In the genomic region with DNA sequence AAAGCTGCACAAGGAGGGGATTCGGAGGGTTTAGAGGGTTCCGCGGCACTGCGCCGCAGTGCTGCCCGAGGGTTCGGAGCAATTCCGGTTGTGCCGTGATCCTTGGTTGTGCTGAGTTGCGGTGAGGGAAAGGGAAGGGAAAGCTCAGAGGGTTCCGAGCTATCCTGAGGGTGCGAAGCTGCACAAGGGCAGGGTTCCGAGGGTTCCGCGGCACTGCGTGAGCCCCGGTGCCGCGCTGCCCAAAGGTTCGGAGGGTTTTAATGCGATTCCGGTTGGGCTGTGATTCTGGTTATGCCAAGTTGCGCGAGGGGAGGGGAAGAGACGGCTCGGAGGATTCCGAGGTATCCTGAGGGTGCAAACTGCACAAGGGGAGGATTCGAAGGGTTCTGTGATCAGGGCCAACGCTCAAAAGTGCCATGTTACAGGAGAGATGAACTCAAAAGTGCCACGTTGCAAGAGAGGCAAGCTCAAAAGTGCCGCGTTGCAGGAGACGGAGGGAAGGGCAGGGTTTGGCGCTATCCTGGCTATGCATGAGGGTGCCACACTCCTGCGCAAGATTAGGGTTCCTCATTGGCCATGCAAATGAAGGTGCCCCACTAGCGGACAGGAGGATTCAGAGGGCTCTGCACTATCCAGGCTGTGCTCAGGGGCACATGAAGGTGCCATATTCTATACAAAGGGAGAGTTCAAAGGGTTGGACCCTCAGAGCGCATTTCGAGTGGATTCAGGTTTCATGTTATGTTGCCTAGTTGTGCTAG, we compare ENCODE assay signal across 8 mouse cellular contexts. TPM values are rescaled to one million over a fixed set of nuclear protein-coding genes. Genes with fewer than 3 reads are reported as not detected.
DNase-seq lines count a peak whose midpoint lies in the region; ATAC-seq and TF ChIP-seq lines count a peak whose summit lies in the region.

No protein-coding gene starts in this region.

- peak overlapping the region; percentile 66 for H3K9ac ChIP-seq in intestine, embryonic 15.5 days
- peak overlapping the region; percentile 29; the same call in 1 of the 2 replicates for H3K9ac ChIP-seq in midbrain, embryonic 15.5 days

- peak overlapping the region; percentile 56 for H3K4me2 ChIP-seq in intestine, embryonic 15.5 days (replicated peaks)
- peak overlapping the region; percentile 57 for H3K4me2 ChIP-seq in midbrain, embryonic 15.5 days

- no peaks in the 10 kb centered on the region for H3K79me2 ChIP-seq in C2C12 (ENCODE audit: control insufficient read depth, insufficient read depth)

- H3K4me1 ChIP-seq in embryonic facial prominence, embryonic 10.5 days, result peaks cover 32% of the 10 kb centered on the region
- H3K4me1 ChIP-seq in intestine, embryonic 15.5 days (replicated peaks), result peaks cover 33% of the 10 kb centered on the region
- H3K4me1 ChIP-seq in midbrain, embryonic 15.5 days, result peaks cover 9% of the 10 kb centered on the region

- H3K79me3 ChIP-seq in C2C12 (ENCODE audit: low read depth), result peaks cover 1% of the 10 kb centered on the region

- peaks cover 44% of the 10 kb centered on the region for H3K9me3 ChIP-seq in embryonic facial prominence, embryonic 10.5 days
- H3K9me3 ChIP-seq in intestine, embryonic 15.5 days, result no peaks in the 10 kb centered on the region
- peaks cover 9% of the 10 kb centered on the region for H3K9me3 ChIP-seq in midbrain, embryonic 15.5 days

- H3K4me3 ChIP-seq in C2C12 (ENCODE audit: insufficient read depth, poor library complexity, severe bottlenecking), result peak overlapping the region; percentile 21
- peak overlapping the region; percentile 65 for H3K4me3 ChIP-seq in embryonic facial prominence, embryonic 10.5 days
- H3K4me3 ChIP-seq in intestine, embryonic 15.5 days (replicated peaks), result peak overlapping the region; percentile 48
- H3K4me3 ChIP-seq in midbrain, embryonic 15.5 days, result peak overlapping the region; percentile 41

- 0 out of 2 replicates have a peak, but pooled peaks have one; percentile 10 for ATAC-seq in intestine, embryonic 15.5 days
- ATAC-seq in midbrain, embryonic 15.5 days (replicated peaks), result peak; percentile 53

- no peaks in the 10 kb centered on the region for H3K36me3 ChIP-seq in C2C12 (ENCODE audit: control insufficient read depth, insufficient read depth)
- peaks cover 97% of the 10 kb centered on the region for H3K36me3 ChIP-seq in embryonic facial prominence, embryonic 10.5 days (replicated peaks)
- peaks cover 46% of the 10 kb centered on the region for H3K36me3 ChIP-seq in intestine, embryonic 15.5 days
- H3K36me3 ChIP-seq in midbrain, embryonic 15.5 days (replicated peaks), result peaks cover 21% of the 10 kb centered on the region

- peak; percentile 56 to 62 for DNase-seq in cerebellum, adult 18-20 months
- DNase-seq in cerebellum, postnatal 4 days (ENCODE audit: low spot score in 2 of 2), result no peak
- peak; percentile 43 for DNase-seq in embryonic facial prominence, embryonic 10.5 days (ENCODE audit: low spot score)
- DNase-seq in urinary bladder, adult 2 months (ENCODE audit: low spot score), result no peak
- DNase-seq in layer of hippocampus, postnatal 10 days (ENCODE audit: low spot score in 2 of 2), result no peak

- H3K27me3 ChIP-seq in C2C12 (ENCODE audit: control insufficient read depth, insufficient read depth, insufficient read length), result no peaks in the 10 kb centered on the region
- no peaks in the 10 kb centered on the region for H3K27me3 ChIP-seq in embryonic facial prominence, embryonic 10.5 days (replicated peaks; ENCODE audit: low read depth, poor library complexity, severe bottlenecking)
- H3K27me3 ChIP-seq in intestine, embryonic 15.5 days (replicated peaks), result no peaks in the 10 kb centered on the region
- no peaks in the 10 kb centered on the region for H3K27me3 ChIP-seq in midbrain, embryonic 15.5 days (replicated peaks)

- peak overlapping the region; percentile 30 for H3ac ChIP-seq in C2C12 (ENCODE audit: control insufficient read depth, insufficient read length, low read depth)

- 49% methylated on average over 38 of the region's 38 CpGs for WGBS in embryonic facial prominence, embryonic 10.5 days
- WGBS in intestine, embryonic 15.5 days, result 43% methylated on average over 38 of the region's 38 CpGs
- WGBS in midbrain, embryonic 15.5 days, result 47% methylated on average over 38 of the region's 38 CpGs

- H3K27ac ChIP-seq in embryonic facial prominence, embryonic 10.5 days (replicated peaks), result peak overlapping the region; percentile 77
- peak overlapping the region; percentile 85 for H3K27ac ChIP-seq in intestine, embryonic 15.5 days
- H3K27ac ChIP-seq in midbrain, embryonic 15.5 days, result no peak overlapping the region

- no peak for TF ChIP-seq CTCF in C2C12 (IDR thresholded peaks at IDR 0.05; ENCODE audit: control insufficient read depth, insufficient read depth, insufficient read length)

TF ChIP-seq in C2C12, 6 proteins besides CTCF, POLR2A, EP300 and RAD21:
- TF ChIP-seq MAX (IDR thresholded peaks at IDR 0.05), result no peak
- no peak for TF ChIP-seq CEBPB (IDR thresholded peaks at IDR 0.05; ENCODE audit: low read depth)
- TF ChIP-seq FOSL1 (IDR thresholded peaks at IDR 0.05; ENCODE audit: insufficient read depth, low read length, poor library complexity, severe bottlenecking), result no peak
- no peak for TF ChIP-seq MYOD1 (IDR thresholded peaks at IDR 0.05; ENCODE audit: control insufficient read depth, insufficient read length, low read depth)
- TF ChIP-seq USF1 (IDR thresholded peaks at IDR 0.05; ENCODE audit: low read depth), result no peak

RNA-seq across cellular contexts. Expression of a gene that starts 27.1 kb away (rescaled TPM):
- 2.3 TPM for polyA plus RNA-seq in C2C12 (2012; fragmentation: generic; extraction: Trizol)
- polyA plus RNA-seq in embryonic facial prominence, embryonic 10.5 days (2016; fragmentation: Nextera tagmentation; extraction: Ambion mirVana), result 25.9 and 27.2 TPM in 2 replicates
- polyA plus RNA-seq in intestine, embryonic 15.5 days (2015; fragmentation: Nextera tagmentation; extraction: Ambion mirVana), result 37.5 and 38.9 TPM in 2 replicates
- 10.8 and 11.2 TPM in 2 replicates for polyA plus RNA-seq in midbrain, embryonic 15.5 days (2015; fragmentation: Nextera tagmentation; extraction: Ambion mirVana)
- 35.4 and 51.7 TPM in 2 replicates for polyA plus RNA-seq in urinary bladder, adult 2 months (2012; rRNA removed)
- 10 to 100 TPM; 25.5 to 27.7 TPM for total RNA-seq in layer of hippocampus, postnatal 10 days (2021)

Comparison
In these comparisons a context has a peak if more than half of its experiments do, and no peak if none do; other contexts are left out.
1. DNase-seq: peak in cerebellum, adult 18-20 months (2 of 2) and embryonic facial prominence, embryonic 10.5 days (single experiment); none in cerebellum, postnatal 4 days (0 of 2), urinary bladder, adult 2 months (single experiment) and layer of hippocampus, postnatal 10 days (0 of 2).
2. Peak in every context shown above with its lines, with median percentiles within 50 percentile points of each other: H3K4me3 ChIP-seq.